Mouse (Mus musculus): ENCODE data around the gene Clec4a2.

DNA sequence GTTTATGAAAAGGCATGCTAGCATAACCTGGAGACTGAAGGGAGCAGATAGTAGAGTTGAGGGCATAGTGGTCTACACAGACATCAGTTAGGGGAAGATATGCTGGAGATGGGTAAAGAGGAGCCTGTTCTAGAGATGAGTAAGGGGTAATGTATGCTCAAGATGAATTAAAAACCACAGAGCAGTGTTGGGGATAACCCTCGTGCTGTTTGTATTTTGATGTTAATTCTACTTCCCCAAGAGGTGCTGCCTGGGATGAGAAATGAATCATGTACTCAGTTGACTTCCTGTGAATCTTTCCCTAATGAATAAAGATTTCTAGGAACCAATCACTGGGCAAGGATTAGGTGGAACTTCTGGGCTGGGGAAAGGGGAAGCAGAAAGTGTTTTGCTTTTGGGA is 63.9 kb downstream of the Clec4a2 start:
- no peak for TF ChIP-seq CTCF (IDR thresholded peaks at IDR 0.05; ENCODE audit: low read depth)
- no peak for TF ChIP-seq EP300 (IDR thresholded peaks at IDR 0.05; ENCODE audit: low read depth)
